Mouse (Mus musculus): ENCODE measurements around the gene Rbp2.

Rbp2 gene

DNA sequence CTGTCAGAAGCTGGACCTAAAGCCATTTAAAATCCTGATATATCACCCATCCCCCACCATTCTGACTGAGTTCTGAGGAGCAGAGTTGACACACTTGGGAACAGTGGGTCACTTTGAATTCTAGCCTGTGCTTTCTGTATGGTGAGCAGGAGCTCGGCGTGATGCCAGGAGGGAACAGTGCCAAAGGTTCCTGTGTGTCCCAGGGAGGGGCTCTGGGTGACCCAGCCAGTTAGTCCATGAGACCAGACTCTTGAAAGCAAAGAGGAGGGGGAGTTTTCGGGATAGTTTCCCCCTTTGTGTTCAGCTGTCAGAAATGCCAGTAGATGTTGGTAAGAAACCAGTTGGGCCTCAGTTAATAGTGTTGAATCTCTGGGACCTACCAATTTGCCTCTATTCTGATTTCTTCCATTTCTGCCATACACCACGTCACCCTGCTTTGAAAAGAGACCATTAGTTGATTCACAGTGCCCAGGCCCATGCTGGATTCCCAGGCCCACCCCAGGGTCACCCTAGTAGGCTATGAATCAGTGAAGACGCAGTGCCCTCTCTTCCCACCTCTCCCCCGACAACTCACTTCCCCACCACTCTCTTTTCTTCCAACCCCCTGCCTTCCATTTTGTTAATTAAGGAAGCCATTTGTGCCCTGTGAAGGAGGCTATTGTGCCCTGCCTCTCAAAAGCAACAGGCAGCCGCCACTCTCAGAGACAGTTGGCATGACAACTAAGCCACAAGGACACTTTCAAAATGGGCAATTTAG lies 39.0 kb downstream of the Rbp2 start:
- no peak for DNase-seq

DNA sequence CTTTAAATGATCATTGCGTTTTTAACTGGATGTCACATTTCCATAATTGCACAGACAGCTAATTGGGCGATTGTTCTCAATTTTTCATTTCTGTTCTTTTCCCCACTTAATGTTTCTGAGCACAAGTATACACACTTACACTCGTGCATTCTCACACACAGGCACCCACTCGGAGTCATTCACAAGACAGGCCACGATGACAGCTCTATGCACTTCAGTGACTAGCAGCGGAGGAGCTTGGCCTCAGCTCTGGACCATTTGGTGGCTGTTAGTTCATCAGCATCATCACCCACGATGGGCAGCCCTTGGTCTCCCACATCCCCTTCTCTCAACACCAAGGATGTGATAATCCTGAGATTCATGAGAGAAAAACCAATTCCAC lies 39.6 kb downstream of the Rbp2 start:
- DNase-seq, result no peak

DNA sequence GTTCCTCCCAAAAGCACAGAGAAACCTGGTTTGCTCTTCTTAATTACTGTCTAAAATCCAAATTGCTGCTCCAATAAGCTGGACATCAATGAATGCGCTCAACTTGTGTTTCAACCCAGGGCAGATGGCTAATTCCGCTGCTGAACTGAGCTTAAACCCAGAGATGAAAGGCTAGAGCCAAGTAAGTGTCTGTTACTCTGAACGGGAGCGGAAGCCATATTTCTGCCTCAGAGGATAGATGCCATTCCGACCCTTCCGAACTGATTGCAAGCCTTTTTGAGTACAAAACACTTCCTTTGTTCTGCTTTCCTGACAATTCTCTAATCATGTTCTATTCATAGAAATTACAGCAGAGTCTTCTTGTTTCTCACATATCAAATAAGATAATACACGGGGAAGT lies 41.3 kb downstream of the Rbp2 start:
- no peak for DNase-seq

DNA sequence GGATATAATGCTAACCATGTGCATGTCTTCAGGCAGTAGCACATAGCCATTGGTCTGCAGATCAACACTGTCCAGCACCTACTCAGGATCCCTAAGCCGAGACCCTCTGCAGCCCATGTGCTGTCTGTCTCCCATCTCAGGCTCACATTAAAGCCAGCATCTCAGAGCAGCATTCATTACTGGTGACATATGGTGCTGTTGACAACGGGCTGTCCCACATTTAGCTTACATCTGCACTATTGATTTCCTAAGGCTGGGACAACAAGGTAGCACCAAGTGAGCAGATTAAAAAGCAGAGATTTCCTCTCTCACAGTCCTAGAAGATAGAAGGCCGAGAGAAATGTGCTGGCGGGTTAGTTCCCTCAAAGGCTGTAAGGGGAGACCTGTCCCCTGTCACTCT lies 43.9 kb downstream of the Rbp2 start:
- DNase-seq, result no peak

DNA sequence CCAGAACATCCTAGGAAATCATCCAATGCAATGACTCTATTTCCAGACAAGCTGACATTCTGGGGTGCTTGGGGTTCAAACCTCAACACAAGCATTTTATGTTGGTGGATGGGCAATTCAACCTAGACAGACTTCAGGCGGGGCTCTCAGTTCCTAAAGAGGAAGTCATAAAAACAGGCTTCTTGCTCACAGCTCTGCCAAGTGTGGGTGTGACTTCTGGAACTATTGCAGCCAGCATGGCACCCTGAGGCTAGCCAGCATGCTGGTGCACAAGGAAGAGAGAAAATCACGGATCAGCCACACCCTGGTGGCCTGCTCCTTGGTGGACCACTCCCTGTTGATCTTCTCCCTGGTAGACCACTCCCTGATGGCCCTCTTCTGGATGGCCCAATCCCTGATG lies 45.1 kb downstream of the Rbp2 start:
- no peak for DNase-seq

DNA sequence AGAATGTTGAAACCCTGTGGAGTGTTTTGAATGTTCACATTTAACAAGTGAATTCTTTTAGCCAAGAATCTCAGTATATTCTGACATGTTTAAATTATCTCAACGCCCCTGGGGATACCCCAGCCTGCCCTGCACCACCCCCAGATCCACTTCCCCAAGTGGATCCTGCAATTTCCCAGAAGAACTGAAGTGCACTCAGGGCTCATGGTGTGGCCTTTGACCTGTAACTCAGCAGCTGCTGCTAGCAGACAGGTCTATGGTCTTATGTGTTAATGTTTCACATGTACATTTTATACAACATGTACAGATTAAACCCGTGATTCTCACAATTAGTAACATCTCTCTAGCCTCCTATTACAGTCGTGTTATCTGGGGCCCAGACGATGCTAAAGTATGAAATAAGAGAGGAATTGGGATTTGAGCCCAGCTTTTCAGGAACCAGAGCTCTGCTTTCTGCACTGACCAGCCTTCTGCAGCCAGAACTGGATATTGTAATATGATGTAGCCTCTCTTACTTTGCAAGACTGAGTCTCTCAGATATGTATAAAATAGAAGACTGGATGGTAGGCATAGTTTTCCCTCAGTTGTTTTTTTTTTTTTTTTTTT lies 48.9 kb downstream of the Rbp2 start:
- no peak for DNase-seq

DNA sequence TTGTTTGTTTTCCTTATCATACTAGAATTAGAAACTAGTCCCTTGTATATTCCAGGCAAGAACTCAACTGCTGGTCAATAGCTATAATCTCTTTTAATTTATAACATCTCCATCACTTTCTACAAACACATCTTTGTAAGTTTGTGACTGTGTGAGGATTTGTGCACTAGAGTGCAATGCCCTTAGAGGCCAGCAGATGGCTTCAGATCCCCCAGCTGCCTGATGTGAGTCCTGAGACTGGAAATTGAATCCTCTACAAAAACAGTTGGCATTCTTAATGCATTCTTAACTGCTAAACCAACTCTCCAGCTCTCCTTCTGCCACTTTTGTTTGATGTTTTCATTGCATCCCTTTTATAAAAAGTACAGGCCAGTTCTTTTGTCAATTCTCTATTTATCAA lies 49.8 kb downstream of the Rbp2 start:
- no peak for DNase-seq

DNA sequence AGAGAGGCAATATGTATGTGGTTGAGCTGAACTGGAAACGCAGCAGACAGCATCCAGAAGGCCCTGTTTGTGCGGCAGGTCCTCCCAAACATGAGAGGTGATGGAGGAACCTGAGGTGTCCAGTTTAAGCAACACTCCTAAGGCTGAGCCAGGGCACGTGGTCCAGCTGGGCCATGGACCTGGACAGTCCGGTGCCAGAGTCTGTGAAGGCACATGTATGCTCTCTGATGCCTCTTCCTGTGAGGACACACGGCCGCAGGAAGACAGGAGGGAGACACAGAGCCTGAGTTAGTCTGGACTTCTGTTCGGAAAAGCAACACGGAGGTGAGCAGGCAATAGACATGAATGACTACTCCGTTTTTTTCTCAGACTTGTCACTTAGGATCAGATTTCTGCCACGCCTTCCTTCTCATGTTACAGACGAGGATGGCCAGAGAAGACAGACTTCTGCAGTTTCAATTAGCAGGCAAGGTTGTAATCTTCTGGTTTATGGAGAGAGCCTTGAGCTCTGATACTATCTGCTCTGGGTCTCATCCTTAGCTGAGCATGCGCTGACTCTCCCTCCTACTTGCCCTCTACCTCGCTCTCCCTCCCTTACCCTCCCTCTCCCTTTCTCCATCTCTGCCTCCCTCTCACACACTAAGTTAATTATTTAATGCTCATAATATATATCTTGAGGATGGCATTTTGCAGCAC lies 52.2 kb downstream of the Rbp2 start:
- DNase-seq, result no peak

DNA sequence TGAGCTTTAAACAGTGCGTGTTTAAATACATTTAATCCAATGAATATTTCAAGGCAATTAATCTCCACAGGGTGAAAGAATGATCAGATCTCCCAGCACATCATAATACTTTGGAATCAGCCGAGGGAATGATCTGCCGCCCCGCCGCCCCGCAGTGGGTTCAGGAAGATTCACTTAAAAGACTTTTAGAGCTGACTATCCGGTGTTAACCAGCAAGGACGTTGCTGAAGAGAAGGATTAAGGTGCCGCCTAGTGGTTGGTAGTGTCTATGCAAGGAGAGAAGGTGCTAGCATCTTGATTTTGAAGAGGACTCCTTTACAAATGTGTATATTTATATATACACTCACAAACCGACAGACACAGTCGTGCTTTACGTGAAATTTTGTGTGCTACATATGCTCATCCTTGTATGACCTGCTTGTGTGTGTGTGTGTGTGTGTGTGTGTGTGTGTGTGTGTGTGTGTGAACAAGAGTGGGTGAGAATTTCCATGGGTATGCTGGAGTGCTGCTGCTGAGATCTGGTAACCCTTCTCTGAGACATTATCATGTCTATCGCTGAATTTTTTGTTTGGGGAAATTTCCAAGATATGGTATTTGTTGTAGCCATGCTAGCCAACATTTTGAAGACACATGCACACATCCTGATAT lies 52.9 kb downstream of the Rbp2 start:
- peak; percentile 31 to 41 for DNase-seq

DNA sequence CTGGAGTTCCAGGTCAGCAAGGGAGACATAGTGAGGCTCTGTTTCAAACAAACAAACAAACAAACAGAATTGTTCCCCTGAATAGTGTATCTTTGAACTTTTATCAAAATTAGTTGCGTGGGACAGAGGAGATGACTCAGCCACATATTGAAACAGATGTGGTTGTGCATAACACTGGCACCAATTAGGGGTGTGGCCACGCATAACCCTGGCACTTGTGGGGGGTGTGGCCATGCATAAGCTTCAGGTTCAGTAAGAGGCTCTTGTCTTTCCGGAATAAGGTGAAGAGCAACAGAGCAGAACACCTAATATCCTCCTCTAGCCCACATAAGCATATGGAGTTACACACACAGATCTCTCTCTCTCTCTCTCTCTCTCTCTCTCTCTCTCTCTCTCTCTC lies 58.1 kb downstream of the Rbp2 start:
- no peak for DNase-seq
